Mouse (Mus musculus): ENCODE measurements around the gene Gm28042.

The Gm28042 gene

GRCm38 (mm10) chr2:120058818-120059217, 31.5 kb downstream of the Gm28042 start:
- in situ Hi-C loops (cut with MboI), result no loop called here

GRCm38 (mm10) chr2:120059466-120059865, 32.2 kb downstream of the Gm28042 start:
- in situ Hi-C loops (cut with MboI), result no loop called here

GRCm38 (mm10) chr2:120060190-120060589, 32.9 kb downstream of the Gm28042 start:
- in situ Hi-C loops (cut with MboI), result no loop called here

- in situ Hi-C loops (cut with MboI), result no loop called here
Measured at GRCm38 (mm10) chr2:120060651-120061050, 33.4 kb downstream of the Gm28042 start.

GRCm38 (mm10) chr2:120062248-120062647, 35.0 kb downstream of the Gm28042 start:
- in situ Hi-C loops (cut with MboI), result no loop called here

- in situ Hi-C loops (cut with MboI), result no loop called here
Measured at GRCm38 (mm10) chr2:120064639-120065038, 37.3 kb downstream of the Gm28042 start.

GRCm38 (mm10) chr2:120065243-120065642, 38.0 kb downstream of the Gm28042 start:
- in situ Hi-C loops (cut with MboI), result no loop called here

GRCm38 (mm10) chr2:120066224-120066623, 38.9 kb downstream of the Gm28042 start:
- in situ Hi-C loops (cut with MboI), result no loop called here

- in situ Hi-C loops (cut with MboI), result no loop called here
Measured at GRCm38 (mm10) chr2:120068555-120069465, 41.5 kb downstream of the Gm28042 start.

GRCm38 (mm10) chr2:120069466-120069990, 42.2 kb downstream of the Gm28042 start:
- in situ Hi-C loops (cut with MboI), result no loop called here

GRCm38 (mm10) chr2:120074096-120074495, 46.8 kb downstream of the Gm28042 start:
- in situ Hi-C loops (cut with MboI), result no loop called here

GRCm38 (mm10) chr2:120076076-120076705, 48.9 kb downstream of the Gm28042 start:
- in situ Hi-C loops (cut with MboI), result no loop called here

GRCm38 (mm10) chr2:120082416-120082815, 55.1 kb downstream of the Gm28042 start:
- in situ Hi-C loops (cut with MboI), result no loop called here

GRCm38 (mm10) chr2:120084593-120085361, 57.5 kb downstream of the Gm28042 start:
- in situ Hi-C loops (cut with MboI), result loop anchor here (5.0 kb wide), 1 partner anchor 83 kb away; no protein-coding TSS in a partner anchor

GRCm38 (mm10) chr2:120086038-120086437, 58.7 kb downstream of the Gm28042 start:
- in situ Hi-C loops (cut with MboI), result loop anchor here (5.0 kb wide), 1 partner anchor 81 kb away; no protein-coding TSS in a partner anchor

- in situ Hi-C loops (cut with MboI), result loop anchor here (5.0 kb wide), 1 partner anchor 80 kb away; no protein-coding TSS in a partner anchor
Measured at GRCm38 (mm10) chr2:120087391-120087790, 60.1 kb downstream of the Gm28042 start.

- in situ Hi-C loops (cut with MboI), result loop anchor here (5.0 kb wide), 1 partner anchor 79 kb away; no protein-coding TSS in a partner anchor
Measured at GRCm38 (mm10) chr2:120087897-120088296, 60.6 kb downstream of the Gm28042 start.

- in situ Hi-C loops (cut with MboI), result no loop called here
Measured at GRCm38 (mm10) chr2:120090979-120091378, 63.7 kb downstream of the Gm28042 start.
